8 mouse cellular contexts compared by ENCODE assay signal in the genomic region with DNA sequence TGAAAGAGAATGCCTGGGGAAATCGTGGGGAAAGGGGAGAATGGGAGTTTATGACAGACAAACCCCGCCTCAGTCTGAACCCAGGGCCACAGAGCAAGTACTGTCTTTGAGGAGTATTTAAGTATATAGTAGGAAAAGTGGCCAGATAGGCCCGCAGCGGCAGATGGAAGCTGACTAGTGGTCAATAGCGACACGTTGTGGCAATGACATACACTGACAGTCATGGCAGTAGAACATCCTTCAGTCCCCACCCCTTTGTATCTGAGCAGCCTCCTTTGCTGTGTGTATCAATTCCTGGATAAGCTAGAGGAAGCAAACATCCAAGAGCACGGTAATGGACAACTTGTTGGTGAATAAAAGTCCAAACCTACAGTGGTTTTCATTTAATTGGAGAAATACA. TPM values are rescaled to one million over a fixed set of nuclear protein-coding genes. Genes with fewer than 3 reads are reported as not detected.
DNase-seq lines count a peak whose midpoint lies in the region; ATAC-seq and TF ChIP-seq lines count a peak whose summit lies in the region.

No protein-coding gene starts in this region.

- peak; percentile 6 for DNase-seq in heart, adult 8-10 months (ENCODE audit: low spot score)
- peak; percentile 53 to 56 for DNase-seq in cerebellum, postnatal 10 days
- DNase-seq in heart, postnatal 0 days (ENCODE audit: low spot score) = peak; percentile 53
- DNase-seq in layer of hippocampus, adult 9-11 months = peak; percentile 17
- no peak for DNase-seq in natural killer cell, adult 2 months (ENCODE audit: low spot score in 2 of 2)

- H3K4me1 ChIP-seq in heart, embryonic 11.5 days (ENCODE audit: control insufficient read depth, insufficient read depth, low read length) = no peaks in the 10 kb centered on the region
- peaks cover 1% of the 10 kb centered on the region for H3K4me1 ChIP-seq in ES-Bruce4 (ENCODE audit: control insufficient read depth, insufficient read depth, low read length)
- no peaks in the 10 kb centered on the region for H3K4me1 ChIP-seq in heart, postnatal 0 days (ENCODE audit: control insufficient read depth, insufficient read depth)
- no peaks in the 10 kb centered on the region for H3K4me1 ChIP-seq in midbrain, embryonic 15.5 days

- no peak overlapping the region for H3K27ac ChIP-seq in heart, embryonic 11.5 days (ENCODE audit: low read depth, low read length)
- no peak overlapping the region for H3K27ac ChIP-seq in ES-Bruce4 (ENCODE audit: insufficient read depth, low read length)
- H3K27ac ChIP-seq in heart, postnatal 0 days (ENCODE audit: low read depth) = no peak overlapping the region
- H3K27ac ChIP-seq in midbrain, embryonic 15.5 days = no peak overlapping the region

- no peaks in the 10 kb centered on the region for H3K36me3 ChIP-seq in heart, embryonic 11.5 days (ENCODE audit: control insufficient read depth, insufficient read depth, low read length)
- no peaks in the 10 kb centered on the region for H3K36me3 ChIP-seq in ES-Bruce4 (ENCODE audit: control insufficient read depth, insufficient read depth, low read length, poor library complexity, severe bottlenecking)
- no peaks in the 10 kb centered on the region for H3K36me3 ChIP-seq in heart, postnatal 0 days (replicated peaks; ENCODE audit: control insufficient read depth, insufficient read depth, low read length)
- no peaks in the 10 kb centered on the region for H3K36me3 ChIP-seq in midbrain, embryonic 15.5 days (replicated peaks)

- ATAC-seq in heart, embryonic 11.5 days (replicated peaks; ENCODE audit: insufficient number of reproducible peaks, low FRiP score, low TSS enrichment) = no peak
- peak; percentile 47; the same call in 1 of the 2 replicates for ATAC-seq in heart, postnatal 0 days (ENCODE audit: insufficient read depth, low read depth)
- ATAC-seq in midbrain, embryonic 15.5 days (replicated peaks) = peak; percentile 67

- no peak overlapping the region for H3K9ac ChIP-seq in heart, embryonic 11.5 days (ENCODE audit: low read depth, low read length)
- no peak overlapping the region for H3K9ac ChIP-seq in ES-Bruce4 (ENCODE audit: low read depth, poor library complexity, severe bottlenecking)
- H3K9ac ChIP-seq in heart, postnatal 0 days (replicated peaks; ENCODE audit: low read depth, low read length) = no peak overlapping the region
- H3K9ac ChIP-seq in midbrain, embryonic 15.5 days = no peak overlapping the region

- no peak for TF ChIP-seq POLR2A in ES-Bruce4 (IDR thresholded peaks at IDR 0.05; ENCODE audit: insufficient read depth, low read length)

- no peak overlapping the region for H3K4me2 ChIP-seq in heart, embryonic 11.5 days
- no peak overlapping the region for H3K4me2 ChIP-seq in heart, postnatal 0 days (ENCODE audit: low read depth, low read length)
- H3K4me2 ChIP-seq in midbrain, embryonic 15.5 days = no peak overlapping the region

- peak; percentile 69 for TF ChIP-seq CTCF in ES-Bruce4 (IDR thresholded peaks at IDR 0.05; ENCODE audit: low read depth, low read length)
- TF ChIP-seq CTCF in heart, postnatal 0 days (IDR thresholded peaks at IDR 0.05; ENCODE audit: low read depth) = peak; percentile 59

- H3K4me3 ChIP-seq in heart, embryonic 11.5 days (ENCODE audit: low read depth, low read length) = no peak overlapping the region
- no peak overlapping the region for H3K4me3 ChIP-seq in ES-Bruce4 (ENCODE audit: low read depth, low read length)
- no peak overlapping the region for H3K4me3 ChIP-seq in heart, postnatal 0 days (ENCODE audit: low read depth, low read length)
- H3K4me3 ChIP-seq in midbrain, embryonic 15.5 days = no peak overlapping the region

- H3K27me3 ChIP-seq in heart, embryonic 11.5 days (ENCODE audit: control insufficient read depth, insufficient read depth, low read length) = no peaks in the 10 kb centered on the region
- no peaks in the 10 kb centered on the region for H3K27me3 ChIP-seq in ES-Bruce4 (ENCODE audit: control insufficient read depth, insufficient read depth, low read length, poor library complexity, severe bottlenecking)
- H3K27me3 ChIP-seq in heart, postnatal 0 days (ENCODE audit: control insufficient read depth, insufficient read depth, low read length) = no peaks in the 10 kb centered on the region
- no peaks in the 10 kb centered on the region for H3K27me3 ChIP-seq in midbrain, embryonic 15.5 days (replicated peaks)

- H3K9me3 ChIP-seq in heart, embryonic 11.5 days (replicated peaks; ENCODE audit: control insufficient read depth, low read length) = no peaks in the 10 kb centered on the region
- no peaks in the 10 kb centered on the region for H3K9me3 ChIP-seq in ES-Bruce4 (replicated peaks; ENCODE audit: control insufficient read depth, insufficient read depth, low read length, poor library complexity, severe bottlenecking)
- H3K9me3 ChIP-seq in heart, postnatal 0 days (replicated peaks; ENCODE audit: control insufficient read depth, low read length) = no peaks in the 10 kb centered on the region
- no peaks in the 10 kb centered on the region for H3K9me3 ChIP-seq in midbrain, embryonic 15.5 days

- no peak for TF ChIP-seq EP300 in ES-Bruce4 (IDR thresholded peaks at IDR 0.05; ENCODE audit: insufficient read depth, low read depth, low read length)
- no peak for TF ChIP-seq EP300 in heart, postnatal 0 days (IDR thresholded peaks at IDR 0.05; ENCODE audit: low read depth)

- WGBS in heart, embryonic 11.5 days (ENCODE audit: insufficient replicate concordance) = 10% methylated on average over 7 of the region's 7 CpGs
- 12% methylated on average over 7 of the region's 7 CpGs for WGBS in heart, postnatal 0 days
- WGBS in midbrain, embryonic 15.5 days = 12% methylated on average over 7 of the region's 7 CpGs

RNA-seq across cellular contexts. Expression of gene Tsr2, which starts 20.5 kb away (rescaled TPM):
- total RNA-seq in heart, adult 8-10 months (2022) = 10 to 100 TPM; 15.2 to 18.2 (median 16.1) TPM
- 19.5 and 22.6 TPM in 2 replicates for polyA plus RNA-seq in heart, embryonic 11.5 days (2014; fragmentation: Nextera tagmentation; extraction: Ambion mirVana)
- polyA plus RNA-seq in ES-Bruce4 (2011; ENCODE audit: insufficient read depth, insufficient read length, low read depth, missing spikeins) = 29.3 and 33.5 TPM in 2 replicates
- total RNA-seq in heart, postnatal 0 days (2014; rRNA removed; ENCODE audit: low replicate concordance) = 6.2 and 8.9 TPM in 2 replicates
- polyA plus RNA-seq in heart, postnatal 0 days (2015; fragmentation: Nextera tagmentation; extraction: Ambion mirVana) = 9.0 and 10.4 TPM in 2 replicates
- polyA plus RNA-seq in midbrain, embryonic 15.5 days (2015; fragmentation: Nextera tagmentation; extraction: Ambion mirVana) = 40.6 and 41.3 TPM in 2 replicates

Comparison
In these comparisons a context has a peak if more than half of its experiments do, and no peak if none do; other contexts are left out.
1. DNase-seq: peak in heart, adult 8-10 months (single experiment), cerebellum, postnatal 10 days (2 of 2), heart, postnatal 0 days (single experiment) and layer of hippocampus, adult 9-11 months (single experiment); none in natural killer cell, adult 2 months (0 of 2).